Mouse (Mus musculus) cerebellum, adult 2 months (tissue): ENCODE data around the gene Gm9821.
A peak's percentile ranks its signal among the peaks of the same experiment; 100 is the strongest.

ENCODE experiments used
- CTCF ChIP-seq: fragments of 200-500 bp; IDR thresholded peaks from 2 replicates; pipeline ENCODE4 v1.5.1; 2011; ENCODE audit warnings: low read depth, mild to moderate bottlenecking, control low read depth, low read length, moderate library complexity, borderline replicate concordance; ENCODE audit not compliant: insufficient read depth
- POLR2A ChIP-seq: fragments of 200-500 bp; IDR thresholded peaks from 2 replicates; pipeline ENCODE4 v1.6.1; 2011; ENCODE audit warnings: low read length, control low read depth, borderline replicate concordance; ENCODE audit not compliant: insufficient read depth

DNA sequence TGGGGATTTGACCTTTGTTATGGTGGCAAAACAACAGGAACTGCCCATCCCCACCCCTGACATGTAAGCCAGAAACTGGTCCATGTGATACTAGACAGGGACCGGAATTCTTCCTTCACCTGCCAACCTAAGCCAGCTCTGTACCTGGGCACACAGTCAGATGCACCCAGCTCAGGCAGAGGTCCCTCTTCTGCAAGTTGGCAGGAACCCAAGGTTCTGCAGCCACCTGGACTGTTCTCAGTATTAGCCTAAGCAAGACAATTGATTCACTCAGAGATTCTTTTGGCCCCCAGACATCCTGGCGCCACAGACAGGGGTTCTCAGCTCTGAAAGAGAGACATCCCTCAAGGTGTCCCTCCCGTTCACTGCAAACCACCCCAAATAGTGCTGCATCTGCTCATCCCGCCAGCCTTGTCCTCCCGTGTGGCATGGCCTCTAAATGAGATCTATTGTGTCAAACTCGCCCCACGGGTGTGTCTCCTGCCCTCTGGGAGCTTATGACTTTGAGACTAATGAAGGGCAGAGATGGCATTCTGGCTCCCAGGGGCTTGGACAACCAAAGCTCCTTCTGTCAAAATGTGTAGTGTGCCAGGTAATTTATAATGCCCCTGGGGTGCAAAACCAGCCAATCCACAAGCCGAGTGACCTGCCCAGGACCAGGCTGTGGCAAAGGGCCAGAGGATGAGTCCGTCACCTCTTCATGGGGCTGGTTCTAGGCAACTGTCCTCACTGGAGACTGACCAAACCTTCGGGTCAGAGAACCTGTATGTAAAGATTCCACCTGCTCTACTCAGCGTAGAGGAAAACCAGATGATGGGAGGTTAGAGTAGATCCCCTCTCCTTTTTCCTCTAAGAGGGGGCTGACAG, 14.3 kb downstream of the Gm9821 start:
- TF ChIP-seq CTCF (no peak), POLR2A (peak; percentile 15; the same call in 1 of the 2 replicates)
